Mouse (Mus musculus) E14TG2a.4 (cell line): Measurements from ENCODE around the gene Smim12.
A peak's percentile ranks its signal among the peaks of the same experiment; 100 is the strongest.

Experiments used
- H3K27me3 ChIP-seq: 2 replicates; pipeline ENCODE4 v1.6.1; 2014; ENCODE audit warnings: low read length, control low read depth; ENCODE audit not compliant: insufficient read depth
- H3K36me3 ChIP-seq: 2 replicates; pipeline ENCODE4 v1.6.1; 2014; ENCODE audit warnings: low read length, control low read depth; ENCODE audit not compliant: insufficient read depth
- H3K4me1 ChIP-seq: replicated peaks from 2 replicates; pipeline ENCODE4 v1.6.1; 2014; ENCODE audit warnings: low read depth, low read length, control low read depth
- H3K4me3 ChIP-seq: replicated peaks from 2 replicates; pipeline ENCODE4 v1.5.1; 2014; ENCODE audit warnings: mild to moderate bottlenecking, low read length
- H3K9me3 ChIP-seq: 2 replicates; pipeline ENCODE4 v1.6.1; 2014; ENCODE audit warnings: low read length, control low read depth
- CTCF ChIP-seq: conservative IDR thresholded peaks from 2 replicates; pipeline ENCODE4 v1.5.1; 2014; ENCODE audit warnings: low read length
- NANOG ChIP-seq: IDR thresholded peaks from 2 replicates; pipeline ENCODE4 v1.6.1; 2014; ENCODE audit warnings: borderline replicate concordance, low read length, mixed read lengths
- POU5F1 ChIP-seq: IDR thresholded peaks from 2 replicates; pipeline ENCODE4 v1.6.1; 2014; ENCODE audit warnings: low read length, borderline replicate concordance

The Smim12 gene

DNA sequence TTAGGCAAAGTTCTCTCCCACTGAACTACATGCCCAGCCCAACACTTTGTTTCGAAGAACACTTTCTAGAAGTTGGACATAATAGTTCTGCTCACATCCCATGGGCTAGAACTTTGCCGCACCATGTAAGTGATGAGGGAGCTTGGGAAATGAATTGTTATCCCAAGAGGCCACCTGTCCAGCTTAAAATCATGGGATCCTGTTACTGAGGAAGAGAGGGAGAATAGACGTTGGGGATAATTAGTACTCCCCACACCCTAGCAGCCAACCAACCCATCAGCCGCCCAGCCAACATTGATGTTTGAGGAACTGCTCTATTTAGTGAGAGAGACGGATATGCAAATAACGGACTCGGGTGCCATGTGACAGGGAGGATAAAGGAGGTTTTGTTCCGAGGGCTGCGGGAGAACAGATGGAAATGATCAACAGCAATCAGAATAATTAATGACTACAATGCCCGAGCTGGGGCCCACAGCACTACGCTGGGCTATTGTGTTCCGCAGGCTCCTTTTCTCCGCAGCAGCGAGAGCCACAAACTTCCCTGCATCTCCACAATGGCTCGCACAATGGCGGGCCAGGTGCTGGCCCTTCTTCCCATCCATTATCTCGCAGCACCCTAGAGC, 16.4 kb upstream of the Smim12 start:
- peaks cover 84% of the 10 kb centered on the region for H3K4me1 ChIP-seq
- TF ChIP-seq NANOG (peak; percentile 100), POU5F1 (peak; percentile 58; the same call in 1 of the 2 replicates), CTCF (no peak)
- H3K27me3 ChIP-seq = 0 out of 2 replicates have a peak, but pooled peaks cover 4% of the 10 kb centered on the region
- peaks cover 63% of the 10 kb centered on the region for H3K36me3 ChIP-seq
- H3K9me3 ChIP-seq = no peaks in the 10 kb centered on the region
- H3K4me3 ChIP-seq = peak overlapping the region; percentile 37; the same call in 1 of the 2 replicates

DNA sequence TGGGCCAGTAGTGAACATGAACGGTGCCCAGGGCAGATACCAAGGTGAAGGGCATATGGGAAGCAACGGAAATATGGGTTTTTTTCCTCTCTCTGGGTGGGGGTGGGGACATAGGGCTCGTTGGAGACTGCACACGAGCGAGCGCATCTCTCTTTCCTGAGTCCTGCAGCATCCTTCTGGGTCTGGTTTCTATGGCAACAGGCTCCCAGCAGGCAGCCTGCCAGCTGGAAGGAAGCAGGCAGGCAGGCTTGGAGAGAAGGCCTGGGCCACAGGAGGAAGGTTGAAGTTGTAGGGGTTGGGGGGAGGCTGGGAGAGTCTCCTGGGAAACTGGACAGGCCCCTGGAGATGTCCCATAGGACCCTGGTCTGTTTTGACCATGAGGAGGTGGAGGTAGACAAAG, 11.6 kb upstream of the Smim12 start:
- H3K36me3 ChIP-seq = peaks cover 66% of the 10 kb centered on the region
- peak overlapping the region; percentile 7; the same call in 1 of the 2 replicates for H3K4me3 ChIP-seq
- peaks cover 78% of the 10 kb centered on the region for H3K4me1 ChIP-seq
- TF ChIP-seq CTCF = no peak
- TF ChIP-seq NANOG = no peak
- TF ChIP-seq POU5F1 = no peak
- 0 out of 2 replicates have a peak, but pooled peaks cover 4% of the 10 kb centered on the region for H3K27me3 ChIP-seq
- no peaks in the 10 kb centered on the region for H3K9me3 ChIP-seq

DNA sequence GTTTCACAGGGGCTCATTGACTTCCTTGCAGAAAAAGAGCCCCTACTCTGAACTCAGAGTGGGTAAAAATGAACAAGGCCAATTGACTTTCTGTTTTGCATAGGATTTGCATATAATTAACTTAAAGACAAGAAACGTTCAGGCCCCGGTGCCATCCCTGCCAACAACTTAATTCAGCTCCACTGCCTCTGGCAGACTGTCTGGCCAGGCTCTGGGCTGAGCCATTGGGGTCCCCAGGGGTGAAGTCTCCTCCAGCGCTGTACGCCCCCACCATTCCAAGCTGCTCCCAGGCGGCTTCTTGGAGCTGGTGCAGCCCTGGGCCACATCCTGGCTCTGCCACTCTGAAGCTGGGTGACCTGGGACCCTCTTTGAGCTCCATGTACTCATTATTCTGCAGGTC, 11.0 kb upstream of the Smim12 start:
- Histone ChIP-seq H3K4me1 (peaks cover 81% of the 10 kb centered on the region), H3K27me3 (0 out of 2 replicates have a peak, but pooled peaks cover 4% of the 10 kb centered on the region), H3K9me3 (no peaks in the 10 kb centered on the region), H3K36me3 (peaks cover 66% of the 10 kb centered on the region), H3K4me3 (peak overlapping the region; percentile 69; the same call in 1 of the 2 replicates)
- TF ChIP-seq CTCF (no peak), NANOG (no peak)

DNA sequence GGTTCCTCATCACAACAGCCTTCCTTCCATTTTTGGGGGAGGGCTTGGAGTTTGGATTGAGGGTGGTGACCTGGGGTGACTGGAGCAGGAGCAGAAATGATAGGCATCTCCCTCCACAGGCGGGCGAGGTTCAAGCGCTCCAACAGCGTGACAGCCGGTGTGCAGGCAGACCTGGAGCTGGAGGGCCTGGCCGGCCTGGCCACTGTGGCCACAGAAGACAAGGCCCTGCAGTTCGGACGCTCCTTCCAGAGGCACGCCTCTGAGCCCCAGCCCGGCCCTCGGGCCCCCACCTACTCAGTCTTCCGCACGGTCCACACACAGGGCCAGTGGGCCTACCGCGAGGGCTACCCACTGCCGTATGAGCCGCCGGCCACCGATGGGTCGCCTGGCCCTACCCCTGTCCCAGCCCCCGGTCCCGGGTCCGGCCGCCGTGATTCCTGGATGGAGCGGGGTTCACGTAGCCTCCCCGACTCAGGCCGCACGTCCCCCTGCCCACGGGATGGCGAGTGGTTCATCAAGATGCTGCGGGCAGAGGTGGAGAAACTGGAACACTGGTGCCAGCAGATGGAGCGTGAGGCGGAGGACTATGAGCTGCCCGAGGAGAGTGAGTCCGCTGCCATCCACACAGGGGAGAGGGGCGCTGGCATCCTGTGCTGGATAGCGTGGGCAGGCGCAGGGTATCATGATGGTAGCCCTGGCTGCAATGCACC, 10.0 kb upstream of the Smim12 start:
- Histone ChIP-seq H3K36me3 (peaks cover 63% of the 10 kb centered on the region), H3K4me3 (peak overlapping the region; percentile 69), H3K4me1 (peaks cover 81% of the 10 kb centered on the region), H3K27me3 (0 out of 2 replicates have a peak, but pooled peaks cover 4% of the 10 kb centered on the region), H3K9me3 (no peaks in the 10 kb centered on the region)
- TF ChIP-seq CTCF (no peak), POU5F1 (no peak), NANOG (no peak)

DNA sequence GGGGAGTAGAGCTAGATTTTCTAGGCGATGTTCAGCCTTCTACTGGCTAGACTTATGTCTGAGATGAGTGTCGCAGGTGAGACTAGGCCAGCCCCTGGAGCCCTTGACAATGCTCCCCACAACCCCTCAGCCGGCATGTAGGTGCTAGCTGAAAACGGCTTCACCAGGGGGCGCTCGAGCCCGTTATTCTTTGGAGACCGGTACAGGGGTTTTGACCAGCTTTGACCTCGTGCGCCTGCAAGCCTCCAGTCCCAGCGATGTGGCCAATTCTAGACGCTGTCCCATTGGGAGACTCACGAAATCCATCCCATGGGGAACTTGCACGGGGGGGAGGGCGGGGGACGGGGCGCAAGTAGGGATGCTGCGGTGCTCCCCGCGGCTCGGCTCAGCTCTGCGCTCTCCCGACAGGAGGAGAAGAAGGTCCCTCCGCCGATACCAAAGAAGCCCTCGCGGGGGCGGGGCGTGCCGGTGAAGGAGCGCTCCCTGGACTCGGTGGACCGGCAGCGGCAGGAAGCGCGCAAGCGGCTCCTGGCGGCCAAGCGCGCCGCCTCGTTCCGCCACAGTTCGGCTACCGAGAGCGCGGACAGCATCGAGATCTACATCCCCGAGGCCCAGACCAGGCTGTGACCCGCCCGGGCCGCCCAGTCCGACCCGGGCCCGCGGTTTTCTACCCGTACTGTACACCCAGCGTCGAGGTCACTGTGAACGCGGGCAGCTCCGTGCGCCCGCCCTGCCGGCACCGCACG, 7.7 kb upstream of the Smim12 start:
- H3K4me3 ChIP-seq = peak overlapping the region; percentile 84
- TF ChIP-seq CTCF (peak; percentile 71), NANOG (no peak)
- H3K4me1 ChIP-seq = peaks cover 62% of the 10 kb centered on the region
- no peaks in the 10 kb centered on the region for H3K27me3 ChIP-seq
- H3K36me3 ChIP-seq = peaks cover 43% of the 10 kb centered on the region
- H3K9me3 ChIP-seq = no peaks in the 10 kb centered on the region

DNA sequence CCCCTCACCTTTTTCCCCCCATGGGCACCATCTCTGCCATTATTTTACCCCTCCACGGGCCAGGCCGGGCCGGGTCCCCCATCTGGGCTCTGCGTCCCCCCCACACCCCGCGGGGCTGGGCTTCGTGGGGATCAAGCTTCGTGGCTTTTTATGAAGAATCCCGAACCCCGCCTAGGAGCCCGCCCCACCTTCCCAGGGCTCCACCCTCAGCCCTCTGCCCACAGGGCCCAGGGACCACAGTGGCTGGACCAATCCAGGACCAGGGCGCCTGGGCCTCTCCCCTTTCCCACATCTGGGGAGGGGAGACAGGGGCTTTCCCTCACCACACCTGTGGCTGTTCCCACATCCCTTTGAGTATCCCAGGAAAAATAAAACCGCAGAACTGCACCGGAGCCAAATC, 7.0 kb upstream of the Smim12 start:
- TF ChIP-seq POU5F1 = no peak
- TF ChIP-seq NANOG = no peak
- Histone ChIP-seq H3K4me3 (peak overlapping the region; percentile 84), H3K27me3 (no peaks in the 10 kb centered on the region), H3K4me1 (peaks cover 62% of the 10 kb centered on the region), H3K9me3 (no peaks in the 10 kb centered on the region), H3K36me3 (peaks cover 37% of the 10 kb centered on the region)

DNA sequence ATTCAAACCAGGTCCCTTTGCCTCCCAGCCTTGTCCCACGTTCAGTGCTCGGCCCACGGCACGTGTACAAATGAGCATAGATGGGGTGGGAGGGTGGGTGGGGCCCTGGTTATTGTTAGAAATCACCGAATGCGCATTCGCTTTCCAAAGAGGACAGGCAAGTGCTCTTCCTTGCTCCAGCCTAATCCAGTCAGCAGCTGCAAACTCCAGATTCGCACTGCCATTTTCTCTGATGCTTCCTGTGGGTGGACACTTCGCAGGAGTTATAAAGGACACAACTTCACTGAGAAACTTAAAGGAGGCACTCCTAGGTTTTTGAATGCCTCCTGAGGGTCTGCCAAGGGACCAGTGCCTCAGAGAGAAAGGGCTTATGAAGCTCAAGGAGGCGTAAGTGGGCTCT, 6.3 kb upstream of the Smim12 start:
- Histone ChIP-seq H3K36me3 (peaks cover 30% of the 10 kb centered on the region), H3K9me3 (no peaks in the 10 kb centered on the region), H3K4me3 (peak overlapping the region; percentile 84; the same call in 1 of the 2 replicates), H3K27me3 (no peaks in the 10 kb centered on the region), H3K4me1 (peaks cover 55% of the 10 kb centered on the region)
- TF ChIP-seq NANOG (no peak), POU5F1 (no peak), CTCF (no peak)

DNA sequence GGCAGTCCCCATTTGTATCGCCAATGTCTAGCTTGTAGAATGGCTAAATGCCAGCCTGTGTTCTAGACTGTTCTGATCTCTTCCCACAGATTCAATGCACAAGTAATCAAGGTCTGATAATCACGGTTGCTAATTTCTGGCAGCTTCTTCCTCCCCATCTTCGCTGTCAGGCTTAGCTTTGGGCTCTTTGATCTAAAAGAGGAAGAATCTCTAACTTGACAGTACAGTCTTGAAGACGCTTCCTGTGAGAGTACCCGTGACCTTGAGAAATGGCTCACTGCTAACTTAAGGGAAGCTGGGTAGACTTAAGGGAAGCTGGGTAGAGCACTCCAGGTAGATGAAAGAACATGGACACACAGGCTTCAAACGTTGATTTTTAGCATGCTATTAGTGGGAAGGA, 888 bp upstream of the Smim12 start:
- TF ChIP-seq POU5F1 = no peak
- TF ChIP-seq CTCF = no peak
- TF ChIP-seq NANOG = no peak
- Histone ChIP-seq H3K27me3 (no peaks in the 10 kb centered on the region), H3K9me3 (no peaks in the 10 kb centered on the region), H3K4me1 (peaks cover 42% of the 10 kb centered on the region), H3K36me3 (peaks cover 21% of the 10 kb centered on the region), H3K4me3 (no peak overlapping the region)

DNA sequence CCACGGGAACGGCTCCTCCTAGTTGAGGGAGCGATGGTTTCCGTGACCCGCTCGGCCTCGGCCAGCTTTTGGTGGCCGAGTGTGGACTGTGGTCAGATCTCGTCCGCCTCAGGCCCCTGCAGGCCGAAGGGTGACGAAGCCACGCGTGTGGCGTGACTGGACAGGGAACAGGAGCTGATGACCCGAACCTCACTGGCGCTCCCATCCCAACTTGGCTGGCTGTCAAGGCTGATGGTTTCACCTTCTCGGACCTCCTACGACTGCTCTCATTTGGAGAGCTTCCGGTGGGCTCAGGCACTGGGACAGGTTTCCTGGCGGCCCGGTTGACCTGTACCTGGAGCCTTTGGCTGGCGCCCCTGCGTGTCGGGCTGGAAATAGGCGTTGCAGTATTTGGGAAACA, 369 bp downstream of the Smim12 start:
- no peaks in the 10 kb centered on the region for H3K27me3 ChIP-seq
- peaks cover 31% of the 10 kb centered on the region for H3K36me3 ChIP-seq
- peak overlapping the region; percentile 100 for H3K4me3 ChIP-seq
- peaks cover 35% of the 10 kb centered on the region for H3K4me1 ChIP-seq
- H3K9me3 ChIP-seq = no peaks in the 10 kb centered on the region
- TF ChIP-seq NANOG (no peak), CTCF (no peak), POU5F1 (no peak)
